Mouse (Mus musculus): ENCODE results near the gene Ncbp1. TPM values are rescaled to one million over a fixed set of nuclear protein-coding genes. Genes with fewer than 3 reads are reported as not detected.

Gene Ncbp1
- polyA plus RNA-seq (2015; fragmentation: Nextera tagmentation; extraction: Ambion mirVana) = 99.1 and 101 TPM in 2 replicates

DNA sequence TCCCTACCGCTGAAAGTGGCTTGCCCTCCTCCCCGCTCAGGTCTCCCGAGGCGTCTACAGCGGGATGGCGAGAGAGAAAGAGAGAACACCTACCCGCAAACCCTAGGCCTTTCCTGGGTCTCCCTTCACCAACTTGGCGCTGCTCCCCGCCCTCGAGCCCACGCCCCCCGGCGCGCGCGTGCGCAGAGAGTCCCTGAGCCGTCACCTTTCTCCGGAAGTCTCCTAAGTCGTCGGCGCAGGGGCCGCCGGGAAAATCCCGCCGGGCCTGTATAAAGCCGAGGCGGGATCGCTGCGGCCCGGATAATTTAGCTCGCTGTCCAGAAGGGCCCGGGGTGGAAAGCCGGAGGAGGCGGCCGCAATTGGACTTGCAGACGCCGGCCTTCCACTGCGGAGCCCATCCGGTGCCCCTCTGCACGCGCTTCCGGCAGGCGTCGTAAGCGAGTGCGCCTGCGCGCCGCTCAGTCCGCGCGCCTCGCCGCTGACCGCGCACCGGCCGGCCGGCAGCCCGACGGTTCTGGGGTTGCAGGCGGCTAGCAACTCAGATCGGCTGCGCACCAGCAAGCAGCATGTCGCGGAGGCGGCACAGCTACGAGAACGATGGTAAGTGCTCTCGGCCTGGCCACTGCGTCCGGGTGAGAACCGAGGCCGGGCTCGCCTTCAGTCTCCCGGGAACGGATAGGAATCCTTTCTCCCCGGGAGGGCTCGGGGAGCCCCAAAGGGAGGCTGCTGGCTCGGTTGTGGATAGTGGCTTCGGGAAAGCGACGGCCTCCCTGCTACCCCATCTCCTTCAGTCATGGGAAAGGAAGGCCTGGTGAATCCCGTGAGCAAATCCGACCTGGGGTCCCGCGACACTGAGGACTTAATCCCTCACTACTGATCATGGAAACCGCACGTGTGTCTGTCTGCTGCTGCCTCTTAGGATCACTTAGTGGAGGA, at the start of gene Ncbp1, which contains the start of gene Tstd2:
Gene Ncbp1, plus strand, starts transcription at position 327 of the 936 bp plus-strand sequence.
Gene Tstd2, minus strand, starts transcription at position 408 of the 936 bp plus-strand sequence.
- no peaks in the 10 kb centered on the region for H3K27me3 ChIP-seq
- WGBS = under 1% methylated on average over 88 of the region's 90 CpGs
- peak within 1 kb of the TSS; percentile 85 for H3K9ac ChIP-seq (replicated peaks)
- H3K27ac ChIP-seq (replicated peaks) = peak within 1 kb of the TSS; percentile 99
- peak; percentile 91 for ATAC-seq (replicated peaks)
- H3K9me3 ChIP-seq = no peaks in the 10 kb centered on the region
- peak within 1 kb of the TSS; percentile 90 for H3K4me3 ChIP-seq
- H3K4me2 ChIP-seq (replicated peaks) = peak within 1 kb of the TSS; percentile 70
- peaks cover 35% of the 10 kb centered on the region for H3K4me1 ChIP-seq
- peaks cover 15% of the 10 kb centered on the region; the same call in 1 of the 2 replicates for H3K36me3 ChIP-seq

DNA sequence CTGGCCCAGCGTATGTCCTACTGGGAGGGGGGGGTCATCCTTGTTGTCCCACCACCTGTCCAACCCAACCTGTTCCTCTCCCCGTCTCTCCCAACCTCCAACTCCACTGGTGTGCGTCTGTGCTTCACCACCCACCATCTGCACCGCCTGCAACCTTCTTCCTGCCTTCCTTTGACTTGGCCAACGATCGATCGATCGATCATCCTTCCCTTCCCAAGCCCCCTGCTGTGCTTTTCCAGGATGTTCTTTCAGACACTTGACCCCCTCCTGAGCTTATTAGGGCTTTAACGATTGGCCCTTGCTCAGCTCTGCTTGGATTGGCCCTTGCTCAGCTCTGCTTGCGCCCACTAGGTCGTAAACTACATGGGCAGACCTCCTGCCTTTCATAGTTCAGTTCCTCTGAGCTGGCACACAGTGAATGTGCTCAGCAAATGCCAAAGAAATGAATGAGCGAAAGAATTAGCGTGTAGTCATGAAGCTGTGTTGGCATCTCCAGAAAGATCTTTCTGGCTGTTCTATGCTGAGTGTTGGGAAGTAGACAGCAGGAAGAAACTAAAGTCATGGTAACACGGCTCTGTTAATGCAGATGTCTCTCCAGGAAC, 48.8 kb upstream of the Ncbp1 start:
- H3K36me3 ChIP-seq = no peaks in the 10 kb centered on the region
- H3K4me3 ChIP-seq = no peak overlapping the region
- 64% methylated on average over 14 of the region's 14 CpGs for WGBS
- no peak for ATAC-seq (replicated peaks)
- peak overlapping the region; percentile 48; the same call in 1 of the 2 replicates for H3K27ac ChIP-seq (replicated peaks)
- H3K4me1 ChIP-seq = no peaks in the 10 kb centered on the region
- H3K27me3 ChIP-seq = no peaks in the 10 kb centered on the region
- H3K4me2 ChIP-seq (replicated peaks) = no peak overlapping the region
- no peak overlapping the region for H3K9ac ChIP-seq (replicated peaks)
- H3K9me3 ChIP-seq = no peaks in the 10 kb centered on the region

DNA sequence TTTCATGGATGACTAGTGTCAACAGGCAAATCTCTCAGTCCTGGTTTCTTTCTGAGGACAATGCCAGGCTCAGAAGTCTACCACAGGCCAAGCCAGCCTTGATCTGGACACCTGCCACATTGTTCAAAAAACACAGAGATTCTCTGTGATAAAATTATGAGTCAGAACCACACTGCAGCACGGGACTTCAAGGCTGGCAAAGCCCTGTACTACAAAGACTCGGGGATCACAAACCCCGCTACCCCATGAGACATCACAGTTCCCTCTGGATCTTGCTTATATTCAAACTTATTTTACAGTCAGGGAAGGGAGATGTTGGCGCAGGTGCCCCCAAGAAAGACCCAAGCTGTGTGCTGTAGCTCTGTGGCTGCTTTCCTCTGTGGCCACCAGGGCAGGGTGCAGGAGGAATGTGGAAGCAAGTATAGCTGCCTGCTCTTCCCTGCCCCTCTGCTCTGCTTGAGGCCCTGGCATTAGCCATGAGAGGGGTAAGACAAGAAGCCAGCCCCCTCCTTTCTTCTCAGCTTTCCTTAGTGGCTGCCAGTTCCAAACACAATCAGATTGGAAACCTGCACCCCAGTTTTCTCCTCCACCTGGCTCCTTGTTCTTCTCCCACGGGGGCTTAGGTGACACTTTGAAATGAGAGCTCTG, 45.9 kb upstream of the Ncbp1 start:
- H3K4me3 ChIP-seq = no peak overlapping the region
- no peak overlapping the region for H3K9ac ChIP-seq (replicated peaks)
- no peaks in the 10 kb centered on the region for H3K27me3 ChIP-seq
- no peaks in the 10 kb centered on the region for H3K9me3 ChIP-seq
- ATAC-seq (replicated peaks) = no peak
- no peak overlapping the region for H3K27ac ChIP-seq (replicated peaks)
- peaks cover 8% of the 10 kb centered on the region for H3K4me1 ChIP-seq
- no peaks in the 10 kb centered on the region for H3K36me3 ChIP-seq
- WGBS = 82% methylated on average over 5 of the region's 5 CpGs
- H3K4me2 ChIP-seq (replicated peaks) = no peak overlapping the region

DNA sequence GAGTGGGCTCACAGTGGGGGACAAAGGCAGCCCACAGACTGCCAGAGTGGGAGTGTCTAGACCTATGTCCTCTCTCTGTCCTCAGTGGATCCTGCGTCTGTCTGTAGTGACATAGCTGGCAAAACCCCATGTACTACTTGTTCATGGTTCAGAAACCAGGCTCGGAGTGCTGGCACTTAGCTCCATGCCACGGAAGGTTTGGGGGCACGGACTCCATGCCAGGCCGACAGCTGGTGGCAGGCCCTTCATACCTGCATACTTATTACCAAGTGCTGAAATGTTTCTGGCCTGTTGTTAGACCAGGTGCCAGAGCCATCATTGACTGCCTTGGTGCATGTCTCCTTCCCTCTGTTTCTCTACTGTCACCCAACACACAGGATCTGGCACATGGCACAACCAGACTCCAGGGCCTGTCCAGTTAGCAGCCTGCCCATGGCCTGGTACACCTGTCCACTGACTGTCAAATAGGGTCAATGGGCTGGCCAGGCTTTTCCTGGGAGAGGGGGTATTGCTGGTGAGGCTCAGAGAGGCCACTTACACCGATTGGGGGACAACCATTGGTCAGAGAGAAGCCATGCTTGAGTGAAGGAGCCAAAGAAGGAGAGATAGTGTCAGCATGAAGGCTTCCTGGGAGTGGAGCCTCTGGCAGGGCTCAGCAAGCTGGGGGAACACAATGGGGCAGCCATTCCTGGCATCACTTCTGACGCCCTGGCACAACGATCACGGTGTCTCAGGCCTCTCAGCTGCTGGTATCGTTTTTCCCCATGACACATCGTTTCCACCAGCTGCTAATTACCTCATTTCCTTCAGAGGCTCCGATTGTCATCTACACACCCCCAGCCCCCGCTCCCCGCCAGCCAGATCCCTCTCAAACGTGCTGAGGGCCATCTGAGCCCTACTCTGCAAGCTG, 43.2 kb upstream of the Ncbp1 start:
- no peak overlapping the region for H3K27ac ChIP-seq (replicated peaks)
- H3K27me3 ChIP-seq = no peaks in the 10 kb centered on the region
- no peak overlapping the region for H3K4me3 ChIP-seq
- H3K4me1 ChIP-seq = peaks cover 8% of the 10 kb centered on the region
- no peak; the same call in 1 of the 2 replicates for ATAC-seq (replicated peaks)
- 41% methylated on average over 15 of the region's 15 CpGs for WGBS
- no peaks in the 10 kb centered on the region for H3K9me3 ChIP-seq
- H3K4me2 ChIP-seq (replicated peaks) = no peak overlapping the region
- no peak overlapping the region for H3K9ac ChIP-seq (replicated peaks)
- no peaks in the 10 kb centered on the region for H3K36me3 ChIP-seq

DNA sequence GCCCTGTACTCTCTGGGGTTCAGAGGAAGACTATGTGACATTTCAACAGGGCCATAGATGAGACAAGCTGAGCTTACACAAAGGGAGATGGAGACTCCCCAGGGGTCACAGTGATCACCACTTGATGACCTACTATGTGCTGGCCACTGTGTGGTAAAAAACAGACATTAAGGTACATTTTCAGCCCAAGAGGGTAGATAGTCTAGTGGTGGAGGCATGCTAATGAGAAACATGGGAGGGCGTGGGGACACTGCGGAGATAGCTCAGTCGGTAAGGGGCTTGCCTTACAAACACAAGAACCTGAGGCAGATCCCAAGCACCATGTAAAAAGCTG, 42.6 kb upstream of the Ncbp1 start:
- ATAC-seq (replicated peaks) = no peak
- WGBS = 95% methylated on average over 3 of the region's 3 CpGs
- peaks cover 8% of the 10 kb centered on the region for H3K4me1 ChIP-seq
- no peak overlapping the region for H3K4me3 ChIP-seq
- H3K27me3 ChIP-seq = no peaks in the 10 kb centered on the region
- no peak overlapping the region for H3K9ac ChIP-seq (replicated peaks)
- H3K27ac ChIP-seq (replicated peaks) = no peak overlapping the region
- no peaks in the 10 kb centered on the region for H3K9me3 ChIP-seq
- H3K36me3 ChIP-seq = no peaks in the 10 kb centered on the region
- H3K4me2 ChIP-seq (replicated peaks) = no peak overlapping the region

DNA sequence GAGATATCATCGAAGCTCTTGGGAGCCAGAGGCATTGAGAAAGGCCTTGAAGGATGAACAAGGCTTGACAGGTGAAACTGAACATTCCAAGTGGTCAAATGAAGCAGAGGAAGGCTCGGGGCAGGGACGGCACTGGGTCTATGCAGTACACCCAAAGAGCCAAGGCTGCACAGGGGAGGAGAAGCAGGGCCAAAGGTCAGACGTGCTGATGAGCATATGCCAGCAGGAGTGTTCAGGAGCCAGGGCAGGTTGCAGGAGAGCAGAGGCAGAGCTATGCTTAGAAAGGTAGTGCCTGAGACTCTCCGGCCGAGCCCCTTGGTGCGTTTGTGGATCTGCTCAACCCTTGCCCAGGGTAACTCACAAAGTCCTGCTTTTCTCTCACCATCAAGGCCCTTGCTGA, 41.9 kb upstream of the Ncbp1 start:
- Histone ChIP-seq H3K27me3 (no peaks in the 10 kb centered on the region), H3K9ac (replicated peaks) (no peak overlapping the region), H3K9me3 (no peaks in the 10 kb centered on the region), H3K27ac (replicated peaks) (no peak overlapping the region), H3K4me3 (no peak overlapping the region), H3K4me2 (replicated peaks) (no peak overlapping the region), H3K36me3 (no peaks in the 10 kb centered on the region), H3K4me1 (peaks cover 8% of the 10 kb centered on the region)
- ATAC-seq (replicated peaks) = no peak
- 91% methylated on average over 7 of the region's 7 CpGs for WGBS

DNA sequence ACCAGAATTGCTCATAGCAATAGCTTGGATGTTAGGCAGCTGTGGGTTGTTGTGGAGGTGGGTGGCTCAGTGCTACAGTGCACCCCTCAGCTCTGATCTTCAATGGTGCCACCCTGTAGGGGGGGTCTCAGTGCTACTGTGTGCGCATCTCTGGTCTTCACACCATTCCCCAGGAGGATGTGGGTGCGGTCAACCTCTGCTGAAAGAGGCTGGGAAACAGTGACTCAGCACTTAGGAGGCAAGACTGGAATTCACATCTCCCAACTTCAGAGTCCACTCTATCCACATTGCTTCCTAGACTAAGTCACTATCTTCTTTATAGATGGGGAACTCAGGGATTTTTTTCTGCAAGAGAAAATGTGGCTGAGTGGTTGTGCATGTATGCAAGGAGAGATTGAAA, 40.8 kb upstream of the Ncbp1 start:
- ATAC-seq (replicated peaks) = no peak
- Histone ChIP-seq H3K36me3 (no peaks in the 10 kb centered on the region), H3K9me3 (no peaks in the 10 kb centered on the region), H3K4me3 (no peak overlapping the region), H3K9ac (replicated peaks) (no peak overlapping the region), H3K4me1 (peaks cover 8% of the 10 kb centered on the region), H3K27me3 (no peaks in the 10 kb centered on the region), H3K4me2 (replicated peaks) (no peak overlapping the region), H3K27ac (replicated peaks) (no peak overlapping the region)
- WGBS = 95% methylated on average over 2 of the region's 2 CpGs

DNA sequence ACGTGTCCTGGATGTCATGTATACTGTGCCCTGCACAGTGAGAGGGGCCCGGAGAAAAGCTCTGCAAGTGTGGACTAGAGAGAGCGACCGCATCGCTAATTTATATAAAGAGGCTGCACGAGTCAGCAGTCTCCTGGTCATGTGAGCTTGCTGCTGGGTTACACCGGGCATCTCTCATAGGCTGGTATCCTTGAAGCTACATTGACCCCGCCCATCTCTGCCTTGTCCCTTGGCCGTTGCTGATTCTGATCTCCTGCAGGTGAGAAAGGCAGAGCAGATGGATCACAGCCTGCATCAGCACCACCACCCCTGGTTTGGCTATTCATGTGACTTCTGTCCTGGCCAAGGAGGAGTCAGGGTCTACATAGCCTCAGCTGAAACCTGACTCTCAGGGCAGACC, 39.3 kb upstream of the Ncbp1 start:
- H3K9ac ChIP-seq (replicated peaks) = no peak overlapping the region
- H3K4me1 ChIP-seq = peaks cover 8% of the 10 kb centered on the region
- H3K9me3 ChIP-seq = no peaks in the 10 kb centered on the region
- H3K4me3 ChIP-seq = no peak overlapping the region
- no peak overlapping the region for H3K27ac ChIP-seq (replicated peaks)
- H3K27me3 ChIP-seq = no peaks in the 10 kb centered on the region
- H3K4me2 ChIP-seq (replicated peaks) = no peak overlapping the region
- H3K36me3 ChIP-seq = no peaks in the 10 kb centered on the region
- no peak for ATAC-seq (replicated peaks)
- WGBS = 78% methylated on average over 9 of the region's 9 CpGs

DNA sequence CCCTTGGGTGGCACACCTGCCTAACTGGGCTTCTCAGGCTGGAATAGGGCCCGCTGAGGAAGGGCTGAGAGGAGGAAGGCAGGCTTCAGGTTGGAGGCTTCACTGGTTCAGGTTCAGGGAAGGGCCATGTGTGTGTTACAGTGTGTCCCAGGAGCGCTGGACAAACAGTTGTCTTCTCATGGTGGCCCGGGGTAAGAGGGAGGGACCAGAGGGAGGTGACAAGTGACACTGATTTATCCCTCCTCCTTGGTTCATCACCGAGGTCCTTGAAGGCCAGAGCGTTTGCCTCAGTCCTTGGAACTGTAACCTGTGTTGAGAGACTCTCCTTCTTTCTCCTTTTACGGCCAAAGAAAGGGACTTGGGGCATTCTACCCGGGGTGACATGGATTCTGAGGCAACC, 37.9 kb upstream of the Ncbp1 start:
- no peaks in the 10 kb centered on the region for H3K27me3 ChIP-seq
- ATAC-seq (replicated peaks) = no peak
- 89% methylated on average over 7 of the region's 7 CpGs for WGBS
- no peak overlapping the region for H3K9ac ChIP-seq (replicated peaks)
- no peaks in the 10 kb centered on the region for H3K36me3 ChIP-seq
- no peak overlapping the region for H3K4me2 ChIP-seq (replicated peaks)
- H3K4me3 ChIP-seq = no peak overlapping the region
- no peak overlapping the region for H3K27ac ChIP-seq (replicated peaks)
- no peaks in the 10 kb centered on the region for H3K9me3 ChIP-seq
- H3K4me1 ChIP-seq = peaks cover 3% of the 10 kb centered on the region

DNA sequence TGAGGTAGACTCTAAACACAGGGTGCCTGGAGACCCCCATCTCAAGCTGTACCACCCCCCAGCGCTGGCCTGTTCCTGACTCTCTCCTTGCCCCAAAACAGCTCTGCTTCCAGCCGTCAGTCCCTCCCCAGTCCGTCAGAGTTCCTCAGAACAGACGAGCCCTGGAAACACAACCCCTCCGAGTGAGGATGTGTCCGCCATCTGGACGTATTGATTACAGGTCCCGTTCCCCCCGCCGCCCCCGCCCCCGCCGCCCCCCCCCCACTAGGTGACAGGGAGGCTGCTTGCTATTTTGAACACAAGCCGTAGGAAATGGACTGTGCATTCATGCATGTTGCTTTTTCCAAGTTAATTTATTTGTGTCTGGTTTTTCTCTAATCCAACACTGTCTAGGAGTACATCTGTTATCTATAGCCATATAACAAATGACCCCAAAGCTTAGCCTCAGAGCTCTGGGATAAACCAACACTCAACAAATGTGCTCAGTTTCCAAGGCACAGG, 37.2 kb upstream of the Ncbp1 start:
- no peak overlapping the region for H3K9ac ChIP-seq (replicated peaks)
- no peak for ATAC-seq (replicated peaks)
- H3K4me3 ChIP-seq = no peak overlapping the region
- H3K27ac ChIP-seq (replicated peaks) = no peak overlapping the region
- no peaks in the 10 kb centered on the region for H3K9me3 ChIP-seq
- 48% methylated on average over 14 of the region's 14 CpGs for whole genome bisulfite sequencing
- no peaks in the 10 kb centered on the region for H3K4me1 ChIP-seq
- H3K36me3 ChIP-seq = no peaks in the 10 kb centered on the region
- H3K4me2 ChIP-seq (replicated peaks) = no peak overlapping the region
- H3K27me3 ChIP-seq = no peaks in the 10 kb centered on the region

DNA sequence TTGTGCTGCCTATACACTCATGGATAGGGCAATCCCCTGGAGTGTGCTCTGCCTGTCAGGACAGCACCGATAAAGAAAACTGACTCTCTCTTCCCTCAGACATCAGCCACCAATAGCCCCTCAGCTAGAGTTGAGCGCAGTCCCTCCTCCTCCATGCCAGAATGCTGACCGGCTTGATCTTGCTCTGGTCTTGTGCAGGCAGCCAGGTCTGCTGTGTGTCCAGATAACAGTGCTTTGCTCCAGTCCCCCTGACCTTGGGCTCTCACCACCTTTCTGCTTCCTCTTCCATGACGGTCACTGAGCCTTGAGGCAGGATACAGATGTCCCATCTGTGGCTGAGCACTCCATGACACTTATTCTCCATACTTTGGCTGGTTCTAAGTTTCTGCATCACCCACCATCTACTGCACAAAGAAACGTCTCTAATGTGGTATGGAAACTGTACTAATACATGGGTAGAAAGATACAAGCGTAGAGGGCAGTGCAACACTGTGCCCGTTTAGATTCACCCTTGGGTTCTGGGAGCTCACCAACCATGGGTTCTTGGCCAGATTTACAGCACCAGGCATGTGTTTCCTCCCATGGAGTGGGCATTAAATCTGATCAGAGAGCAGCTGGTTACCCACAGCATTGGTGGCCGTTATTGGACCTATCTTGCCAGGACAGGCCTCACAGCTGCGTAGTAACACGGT, 36.2 kb upstream of the Ncbp1 start:
- H3K27me3 ChIP-seq = no peaks in the 10 kb centered on the region
- no peaks in the 10 kb centered on the region for H3K9me3 ChIP-seq
- no peak overlapping the region for H3K9ac ChIP-seq (replicated peaks)
- H3K4me1 ChIP-seq = no peaks in the 10 kb centered on the region
- WGBS = 94% methylated on average over 10 of the region's 10 CpGs
- no peaks in the 10 kb centered on the region for H3K36me3 ChIP-seq
- H3K27ac ChIP-seq (replicated peaks) = no peak overlapping the region
- no peak overlapping the region for H3K4me2 ChIP-seq (replicated peaks)
- ATAC-seq (replicated peaks) = no peak
- no peak overlapping the region for H3K4me3 ChIP-seq
